Comparison of ENCODE assay signal across 8 mouse cellular contexts in genomic region chr1:193189151-193189621, GRCm38 (mm10). TPM values are rescaled to one million over a fixed set of nuclear protein-coding genes. Genes with fewer than 3 reads are reported as not detected.
DNase-seq lines count a peak whose midpoint lies in the region; ATAC-seq and TF ChIP-seq lines count a peak whose summit lies in the region.

No protein-coding gene starts in this region.

- H3K27ac ChIP-seq in hindbrain, embryonic 16.5 days (ENCODE audit: low read depth, low read length): peak overlapping the region; percentile 19; the same call in 1 of the 2 replicates
- peak overlapping the region; percentile 87 for H3K27ac ChIP-seq in lung, embryonic 15.5 days

- peaks cover 2% of the 10 kb centered on the region; the same call in 1 of the 2 replicates for H3K4me1 ChIP-seq in hindbrain, embryonic 16.5 days (ENCODE audit: control insufficient read depth, insufficient read depth, low read depth, low read length)
- peaks cover 26% of the 10 kb centered on the region for H3K4me1 ChIP-seq in lung, embryonic 15.5 days

- no peaks in the 10 kb centered on the region for H3K27me3 ChIP-seq in hindbrain, embryonic 16.5 days (replicated peaks; ENCODE audit: control insufficient read depth, insufficient read depth, low read length)
- no peaks in the 10 kb centered on the region for H3K27me3 ChIP-seq in lung, embryonic 15.5 days

- no peaks in the 10 kb centered on the region for H3K9me3 ChIP-seq in hindbrain, embryonic 16.5 days (ENCODE audit: control insufficient read depth, low read length)
- H3K9me3 ChIP-seq in lung, embryonic 15.5 days: no peaks in the 10 kb centered on the region

- H3K4me2 ChIP-seq in hindbrain, embryonic 16.5 days (ENCODE audit: low read length): no peak overlapping the region
- 0 out of 2 replicates have a peak overlapping the region, but pooled peaks have one; percentile 4 for H3K4me2 ChIP-seq in lung, embryonic 15.5 days

- TF ChIP-seq POLR2A in brain, embryonic 14.5 days (IDR thresholded peaks at IDR 0.05; ENCODE audit: borderline replicate concordance, extremely low read depth, insufficient read depth, insufficient read length, poor library complexity, severe bottlenecking): no peak

- peak; percentile 25 to 47 for DNase-seq in layer of hippocampus, adult 18-20 months (ENCODE audit: low spot score in 2 of 2)
- no peak for DNase-seq in layer of hippocampus, adult 9-10 months (ENCODE audit: low spot score)
- peak; percentile 89 for DNase-seq in brain, embryonic 14.5 days (ENCODE audit: low read depth)
- peak; percentile 60 for DNase-seq in gastrocnemius, postnatal 10 days
- DNase-seq in right cerebral cortex, postnatal 4 days: peak; percentile 19
- no peak for DNase-seq in frontal cortex, postnatal 14 days (ENCODE audit: low spot score in 2 of 2)

- WGBS in hindbrain, embryonic 16.5 days: 35% methylated on average over 9 of the region's 9 CpGs
- WGBS in lung, embryonic 15.5 days: 11% methylated on average over 9 of the region's 9 CpGs

- H3K9ac ChIP-seq in hindbrain, embryonic 16.5 days (ENCODE audit: low read depth, low read length): no peak overlapping the region
- no peak overlapping the region for H3K9ac ChIP-seq in lung, embryonic 15.5 days

- no peak for TF ChIP-seq CTCF in brain, embryonic 14.5 days (IDR thresholded peaks at IDR 0.05; ENCODE audit: borderline replicate concordance, extremely low read depth, insufficient read depth, insufficient read length)

- peak; percentile 83 for ATAC-seq in hindbrain, embryonic 16.5 days
- ATAC-seq in lung, embryonic 15.5 days (ENCODE audit: borderline replicate concordance, extremely low read depth, low FRiP score, low TSS enrichment): peak; percentile 90

- H3K36me3 ChIP-seq in hindbrain, embryonic 16.5 days (ENCODE audit: control insufficient read depth, insufficient read depth, low read length): no peaks in the 10 kb centered on the region
- H3K36me3 ChIP-seq in lung, embryonic 15.5 days: no peaks in the 10 kb centered on the region

- H3K4me3 ChIP-seq in hindbrain, embryonic 16.5 days (ENCODE audit: low read length): no peak overlapping the region
- no peak overlapping the region for H3K4me3 ChIP-seq in lung, embryonic 15.5 days

RNA-seq across cellular contexts. Expression of gene Traf3ip3, which starts 12.3 kb away (rescaled TPM):
- 1 to 10 TPM; 1.4 to 1.9 TPM for total RNA-seq in layer of hippocampus, adult 18-20 months (2021)
- 0.82 and 0.96 TPM in 2 replicates for polyA plus RNA-seq in brain, embryonic 14.5 days (2012; rRNA removed)
- total RNA-seq in gastrocnemius, postnatal 10 days (2021): 10 to 100 TPM; 20.9 to 24.1 TPM
- 1.9 and 4.0 TPM in 2 replicates for polyA plus RNA-seq in hindbrain, embryonic 16.5 days (2015; fragmentation: Nextera tagmentation; extraction: Ambion mirVana)
- 2.9 and 3.8 TPM in 2 replicates for polyA plus RNA-seq in lung, embryonic 15.5 days (2015; fragmentation: Nextera tagmentation; extraction: Ambion mirVana)

RNA-seq across cellular contexts. Expression of gene Lamb3, which starts 18.3 kb away (rescaled TPM):
- total RNA-seq in layer of hippocampus, adult 18-20 months (2021): under 1 TPM; 0.81 to 0.89 TPM
- polyA plus RNA-seq in brain, embryonic 14.5 days (2012; rRNA removed): 0.67 and 0.79 TPM in 2 replicates
- total RNA-seq in gastrocnemius, postnatal 10 days (2021): 1 to 10 TPM; 1.2 to 2.0 TPM
- 0.29 and 0.56 TPM in 2 replicates for polyA plus RNA-seq in hindbrain, embryonic 16.5 days (2015; fragmentation: Nextera tagmentation; extraction: Ambion mirVana)
- polyA plus RNA-seq in lung, embryonic 15.5 days (2015; fragmentation: Nextera tagmentation; extraction: Ambion mirVana): 38.1 and 43.9 TPM in 2 replicates

RNA-seq across cellular contexts. Expression of gene A130010J15Rik, which starts 21.3 kb away (rescaled TPM):
- total RNA-seq in layer of hippocampus, adult 18-20 months (2021): 1 to 10 TPM; 4.1 to 4.8 TPM
- 7.6 and 7.9 TPM in 2 replicates for polyA plus RNA-seq in brain, embryonic 14.5 days (2012; rRNA removed)
- total RNA-seq in gastrocnemius, postnatal 10 days (2021): 1 to 10 TPM; 3.8 to 5.3 TPM
- 10.0 and 11.2 TPM in 2 replicates for polyA plus RNA-seq in hindbrain, embryonic 16.5 days (2015; fragmentation: Nextera tagmentation; extraction: Ambion mirVana)
- polyA plus RNA-seq in lung, embryonic 15.5 days (2015; fragmentation: Nextera tagmentation; extraction: Ambion mirVana): 13.6 and 14.1 TPM in 2 replicates

RNA-seq across cellular contexts. Expression of gene Irf6, which starts 36.3 kb away (rescaled TPM):
- under 1 TPM; 0.81 to 0.92 TPM for total RNA-seq in layer of hippocampus, adult 18-20 months (2021)
- 1.1 and 1.2 TPM in 2 replicates for polyA plus RNA-seq in brain, embryonic 14.5 days (2012; rRNA removed)
- total RNA-seq in gastrocnemius, postnatal 10 days (2021): 1 to 10 TPM; 2.7 to 2.8 TPM
- polyA plus RNA-seq in hindbrain, embryonic 16.5 days (2015; fragmentation: Nextera tagmentation; extraction: Ambion mirVana): 0.58 and 0.80 TPM in 2 replicates
- polyA plus RNA-seq in lung, embryonic 15.5 days (2015; fragmentation: Nextera tagmentation; extraction: Ambion mirVana): 14.9 and 15.4 TPM in 2 replicates

RNA-seq across cellular contexts. Expression of gene Diexf, which starts 59.1 kb away (rescaled TPM):
- 10 to 100 TPM; 24.4 to 26.8 TPM for total RNA-seq in layer of hippocampus, adult 18-20 months (2021)
- 30.2 and 37.0 TPM in 2 replicates for polyA plus RNA-seq in brain, embryonic 14.5 days (2012; rRNA removed)
- 10 to 100 TPM in 1 of 2 experiments, 1 to 10 TPM in 1; 9.2 to 12.9 TPM for total RNA-seq in gastrocnemius, postnatal 10 days (2021)
- polyA plus RNA-seq in hindbrain, embryonic 16.5 days (2015; fragmentation: Nextera tagmentation; extraction: Ambion mirVana): 6.9 and 7.4 TPM in 2 replicates
- 7.0 and 7.4 TPM in 2 replicates for polyA plus RNA-seq in lung, embryonic 15.5 days (2015; fragmentation: Nextera tagmentation; extraction: Ambion mirVana)

Comparison
In these comparisons a context has a peak if more than half of its experiments do, and no peak if none do; other contexts are left out.
1. DNase-seq: peak in layer of hippocampus, adult 18-20 months (2 of 2), brain, embryonic 14.5 days (single experiment), gastrocnemius, postnatal 10 days (single experiment) and right cerebral cortex, postnatal 4 days (single experiment); none in layer of hippocampus, adult 9-10 months (single experiment) and frontal cortex, postnatal 14 days (0 of 2).
2. RNA of gene Lamb3, which starts 18.3 kb away (polyA plus RNA-seq): 38.1 to 43.9 TPM in lung, embryonic 15.5 days; 0.67 to 0.79 TPM in brain, embryonic 14.5 days and 0.29 to 0.56 TPM in hindbrain, embryonic 16.5 days; every median in the first group is over 10 times any median in the second.